Mouse (Mus musculus): ENCODE measurements at regions not wholly inside any gene's neighbourhood (a gene's known extent, or its start where the extent isn't known, plus 50 kb on each side); places are given as distances from the start of the nearest gene placed in this dataset.

GRCm38 (mm10) chr8:34683173-34683572, 571.6 kb upstream of the Gm10131 start:
- Histone ChIP-seq H3K36me3 (ENCODE audit: insufficient read depth, low read length) (no peaks in the 10 kb centered on the region), H3K9me3 (ENCODE audit: low read length) (peaks cover 1% of the 10 kb centered on the region; the same call in 1 of the 2 replicates), H3K27me3 (ENCODE audit: insufficient read depth, low read length) (peaks cover 56% of the 10 kb centered on the region), H3K4me1 (replicated peaks; ENCODE audit: low read depth, low read length) (peaks cover 20% of the 10 kb centered on the region), H3K4me3 (replicated peaks; ENCODE audit: low read length) (no peak overlapping the region)
- TF ChIP-seq NANOG (IDR thresholded peaks at IDR 0.05; ENCODE audit: borderline replicate concordance, low read length) (no peak), CTCF (conservative IDR thresholded peaks at IDR 0.05; ENCODE audit: low read length) (no peak), POU5F1 (IDR thresholded peaks at IDR 0.05; ENCODE audit: borderline replicate concordance, low read length) (no peak)

DNA sequence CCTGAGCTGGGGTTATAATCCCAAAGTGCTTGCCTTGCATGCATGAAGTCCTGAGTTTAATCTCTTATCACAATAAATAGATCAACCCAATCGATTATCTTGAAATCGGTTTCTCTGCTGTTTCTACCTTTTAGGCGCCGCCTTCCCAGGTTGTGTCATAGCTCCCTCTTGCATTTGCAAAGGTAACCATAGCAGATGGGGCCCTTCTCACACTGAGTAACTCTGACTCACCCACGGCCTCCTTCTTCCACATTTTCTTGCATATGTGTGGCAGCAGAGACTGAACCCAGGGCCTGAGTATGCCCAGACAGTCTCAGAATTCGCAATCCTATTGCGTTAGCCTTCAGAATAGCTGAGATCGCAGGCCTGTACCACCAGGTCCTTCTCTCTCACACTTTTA, 570.7 kb upstream of the Gm10131 start:
- TF ChIP-seq CTCF (conservative IDR thresholded peaks at IDR 0.05; ENCODE audit: low read length) (no peak), POU5F1 (IDR thresholded peaks at IDR 0.05; ENCODE audit: borderline replicate concordance, low read length) (no peak), NANOG (IDR thresholded peaks at IDR 0.05; ENCODE audit: borderline replicate concordance, low read length) (no peak)
- no peaks in the 10 kb centered on the region for H3K9me3 ChIP-seq (ENCODE audit: low read length)
- peaks cover 19% of the 10 kb centered on the region for H3K4me1 ChIP-seq (replicated peaks; ENCODE audit: low read depth, low read length)
- H3K27me3 ChIP-seq (ENCODE audit: insufficient read depth, low read length) = peaks cover 51% of the 10 kb centered on the region
- no peaks in the 10 kb centered on the region for H3K36me3 ChIP-seq (ENCODE audit: insufficient read depth, low read length)
- no peak overlapping the region for H3K4me3 ChIP-seq (replicated peaks; ENCODE audit: low read length)

- no peak for TF ChIP-seq POU5F1 (IDR thresholded peaks at IDR 0.05; ENCODE audit: borderline replicate concordance, low read length)
- TF ChIP-seq NANOG (IDR thresholded peaks at IDR 0.05; ENCODE audit: borderline replicate concordance, low read length) = no peak
- peaks cover 27% of the 10 kb centered on the region for H3K27me3 ChIP-seq (ENCODE audit: insufficient read depth, low read length)
- peak overlapping the region; percentile 29; the same call in 1 of the 2 replicates for H3K4me3 ChIP-seq (replicated peaks; ENCODE audit: low read length)
- H3K36me3 ChIP-seq (ENCODE audit: insufficient read depth, low read length) = no peaks in the 10 kb centered on the region
- H3K9me3 ChIP-seq (ENCODE audit: low read length) = no peaks in the 10 kb centered on the region
- peaks cover 17% of the 10 kb centered on the region for H3K4me1 ChIP-seq (replicated peaks; ENCODE audit: low read depth, low read length)
Measured at GRCm38 (mm10) chr8:34679565-34680291, 568.2 kb upstream of the Gm10131 start.

DNA sequence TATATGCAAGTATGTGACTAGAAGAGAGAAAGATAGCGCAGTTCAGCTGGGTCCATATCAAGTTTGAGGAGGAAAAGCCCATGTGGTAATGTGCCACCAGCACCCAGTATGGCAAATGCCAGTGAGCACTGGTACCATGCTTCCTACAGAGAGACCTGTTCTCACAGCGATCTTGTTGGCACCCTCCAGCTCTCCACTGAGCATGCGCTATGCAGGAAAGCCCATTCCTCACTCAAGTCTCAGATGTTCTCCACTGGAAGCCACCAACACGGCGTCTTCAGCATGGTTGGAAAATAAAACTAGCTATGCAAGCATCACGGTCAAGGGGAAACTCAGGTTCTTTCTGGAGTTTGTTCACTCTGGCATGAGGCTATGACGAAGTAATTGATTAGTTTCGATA, 567.3 kb upstream of the Gm10131 start:
- H3K36me3 ChIP-seq (ENCODE audit: insufficient read depth, low read length) = no peaks in the 10 kb centered on the region
- TF ChIP-seq POU5F1 (IDR thresholded peaks at IDR 0.05; ENCODE audit: borderline replicate concordance, low read length) (no peak), CTCF (conservative IDR thresholded peaks at IDR 0.05; ENCODE audit: low read length) (no peak), NANOG (IDR thresholded peaks at IDR 0.05; ENCODE audit: borderline replicate concordance, low read length) (no peak)
- peaks cover 21% of the 10 kb centered on the region for H3K27me3 ChIP-seq (ENCODE audit: insufficient read depth, low read length)
- no peaks in the 10 kb centered on the region for H3K9me3 ChIP-seq (ENCODE audit: low read length)
- H3K4me3 ChIP-seq (replicated peaks; ENCODE audit: low read length) = no peak overlapping the region
- peaks cover 16% of the 10 kb centered on the region; the same call in 1 of the 2 replicates for H3K4me1 ChIP-seq (replicated peaks; ENCODE audit: low read depth, low read length)

- Histone ChIP-seq H3K4me1 (replicated peaks; ENCODE audit: low read depth, low read length) (0 out of 2 replicates have a peak, but pooled peaks cover under 1% of the 10 kb centered on the region), H3K27me3 (ENCODE audit: insufficient read depth, low read length) (peaks cover 7% of the 10 kb centered on the region; the same call in 1 of the 2 replicates), H3K36me3 (ENCODE audit: insufficient read depth, low read length) (no peaks in the 10 kb centered on the region), H3K4me3 (replicated peaks; ENCODE audit: low read length) (no peak overlapping the region), H3K9me3 (ENCODE audit: low read length) (no peaks in the 10 kb centered on the region)
- TF ChIP-seq NANOG (IDR thresholded peaks at IDR 0.05; ENCODE audit: borderline replicate concordance, low read length) = no peak
Measured at GRCm38 (mm10) chr8:34671716-34672115, 560.2 kb upstream of the Gm10131 start.

GRCm38 (mm10) chr8:34670930-34671715, 559.6 kb upstream of the Gm10131 start:
- Histone ChIP-seq H3K27me3 (ENCODE audit: insufficient read depth, low read length) (peaks cover 7% of the 10 kb centered on the region; the same call in 1 of the 2 replicates), H3K9me3 (ENCODE audit: low read length) (no peaks in the 10 kb centered on the region), H3K36me3 (ENCODE audit: insufficient read depth, low read length) (no peaks in the 10 kb centered on the region), H3K4me1 (replicated peaks; ENCODE audit: low read depth, low read length) (no peaks in the 10 kb centered on the region), H3K4me3 (replicated peaks; ENCODE audit: low read length) (no peak overlapping the region)
- TF ChIP-seq POU5F1 (IDR thresholded peaks at IDR 0.05; ENCODE audit: borderline replicate concordance, low read length) = no peak

DNA sequence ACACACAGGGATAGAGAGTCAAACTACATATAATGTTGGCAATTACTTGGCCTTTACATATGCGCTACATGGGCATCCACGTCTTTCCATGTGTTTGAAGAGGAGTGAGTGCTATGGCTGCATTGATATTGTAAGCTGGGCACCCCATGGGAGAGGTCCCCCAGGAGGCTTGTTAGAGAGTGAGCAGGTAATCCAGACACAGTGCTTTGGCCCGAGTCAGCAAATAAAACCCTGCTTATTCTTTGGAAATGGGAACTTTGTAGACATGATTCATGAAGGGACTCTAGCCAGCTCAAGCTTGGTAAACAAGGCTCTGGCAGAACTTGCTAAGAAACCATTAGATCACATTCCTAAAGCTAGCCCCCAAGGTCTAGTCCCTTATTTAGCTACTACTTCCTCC, 557.6 kb upstream of the Gm10131 start:
- Histone ChIP-seq H3K27me3 (ENCODE audit: insufficient read depth, low read length) (peaks cover 7% of the 10 kb centered on the region; the same call in 1 of the 2 replicates), H3K4me1 (replicated peaks; ENCODE audit: low read depth, low read length) (no peaks in the 10 kb centered on the region), H3K36me3 (ENCODE audit: insufficient read depth, low read length) (no peaks in the 10 kb centered on the region), H3K9me3 (ENCODE audit: low read length) (no peaks in the 10 kb centered on the region), H3K4me3 (replicated peaks; ENCODE audit: low read length) (no peak overlapping the region)
- TF ChIP-seq POU5F1 (IDR thresholded peaks at IDR 0.05; ENCODE audit: borderline replicate concordance, low read length) (no peak), NANOG (IDR thresholded peaks at IDR 0.05; ENCODE audit: borderline replicate concordance, low read length) (no peak), CTCF (conservative IDR thresholded peaks at IDR 0.05; ENCODE audit: low read length) (no peak)

- TF ChIP-seq CTCF (conservative IDR thresholded peaks at IDR 0.05; ENCODE audit: low read length) (no peak), POU5F1 (IDR thresholded peaks at IDR 0.05; ENCODE audit: borderline replicate concordance, low read length) (no peak), NANOG (IDR thresholded peaks at IDR 0.05; ENCODE audit: borderline replicate concordance, low read length) (no peak)
Measured at GRCm38 (mm10) chr8:34664429-34664828, 552.9 kb upstream of the Gm10131 start.

More at GRCm38 (mm10) chr8:34664429-34664828, 552.9 kb upstream of the Gm10131 start:
- Histone ChIP-seq H3K4me1 (replicated peaks; ENCODE audit: low read depth, low read length) (no peaks in the 10 kb centered on the region), H3K4me3 (replicated peaks; ENCODE audit: low read length) (no peak overlapping the region), H3K27me3 (ENCODE audit: insufficient read depth, low read length) (no peaks in the 10 kb centered on the region), H3K36me3 (ENCODE audit: insufficient read depth, low read length) (no peaks in the 10 kb centered on the region), H3K9me3 (ENCODE audit: low read length) (no peaks in the 10 kb centered on the region)

Data from E14TG2a.4 (cell line).